Mouse (Mus musculus): ENCODE data around the gene Hal.

Gene Hal

DNA sequence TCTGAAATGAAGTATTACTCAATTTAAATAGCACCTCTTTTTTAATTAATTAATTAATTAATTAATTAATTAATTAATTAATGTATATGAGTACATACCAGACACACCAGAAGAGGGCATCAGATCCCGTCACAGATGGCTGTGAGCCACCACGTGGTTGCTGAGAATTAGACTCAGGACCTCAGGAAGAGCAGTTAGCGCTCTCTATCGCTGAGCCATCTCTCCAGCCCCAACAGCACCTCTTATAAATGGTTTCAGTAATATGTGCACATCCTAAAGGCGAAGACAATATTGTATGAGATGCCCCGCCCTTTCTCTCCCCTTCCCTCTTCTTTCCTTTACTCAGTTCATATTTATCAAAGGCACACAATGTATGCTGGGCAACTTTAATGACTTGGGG lies 80.1 kb downstream of the Hal start:
- no peak for DNase-seq

Measured in kidney, postnatal 25 days (tissue).